Mouse (Mus musculus) liver, adult 2 months (tissue): ENCODE data around the gene Ciz1. TPM values are rescaled to one million over a fixed set of nuclear protein-coding genes. Genes with fewer than 3 reads are reported as not detected.

ENCODE experiments used
- DNase-seq: peaks from one replicate; pipeline ENCODE4 v3.0.0-alpha.2; 2011; ENCODE audit warnings: low read depth, low spot score; ENCODE audit errors: extremely low read depth
- H3K27ac ChIP-seq: fragments of 200-500 bp; replicated peaks from 2 replicates; pipeline ENCODE4 v1.5.1; 2012; ENCODE audit warnings: low read depth, mild to moderate bottlenecking, control low read depth, inconsistent platforms, low read length; ENCODE audit not compliant: insufficient read depth
- H3K27me3 ChIP-seq: fragments of 200-500 bp; 2 replicates; pipeline ENCODE4 v1.6.1; 2012; ENCODE audit warnings: mild to moderate bottlenecking, moderate library complexity, low read length, inconsistent platforms; ENCODE audit not compliant: control insufficient read depth, insufficient read depth
- H3K36me3 ChIP-seq: fragments of 200-500 bp; 2 replicates; pipeline ENCODE4 v1.6.1; 2012; ENCODE audit warnings: low read length, inconsistent platforms; ENCODE audit not compliant: control insufficient read depth, insufficient read depth
- H3K4me1 ChIP-seq: fragments of 200-500 bp; 2 replicates; pipeline ENCODE4 v1.6.1; 2011; ENCODE audit warnings: low read length; ENCODE audit not compliant: control insufficient read depth, insufficient read depth
- H3K4me3 ChIP-seq: fragments of 200-500 bp; 2 replicates; pipeline ENCODE4 v1.5.1; 2011; ENCODE audit warnings: low read depth, mild to moderate bottlenecking, control low read depth, low read length, moderate library complexity; ENCODE audit not compliant: insufficient read depth
- H3K79me2 ChIP-seq: fragments of 200-500 bp; 2 replicates; pipeline ENCODE4 v1.6.1; 2012; ENCODE audit warnings: inconsistent platforms, mild to moderate bottlenecking, low read length, moderate library complexity; ENCODE audit not compliant: control insufficient read depth, insufficient read depth
- H3K9ac ChIP-seq: fragments of 200-500 bp; 2 replicates; pipeline ENCODE4 v1.6.1; 2012; ENCODE audit warnings: low read depth, mild to moderate bottlenecking, control low read depth, inconsistent platforms, low read length
- CTCF ChIP-seq: fragments of 200-500 bp; IDR thresholded peaks from 2 replicates; pipeline ENCODE4 v1.5.1; 2011; ENCODE audit warnings: low read depth, low read length, control low read depth
- POLR2A ChIP-seq: fragments of 200-500 bp; IDR thresholded peaks from 2 replicates; pipeline ENCODE4 v1.6.1; 2011; ENCODE audit warnings: low read length, control low read depth; ENCODE audit not compliant: insufficient read depth; ENCODE audit errors: extremely low read depth
- WGBS: fragments of 180-500 bp; shearing (Covaris S2); methylation state at CpG from one replicate; pipeline ENCODE4 v1.1.7; 2018; 5-methylcytosine and 5-hydroxymethylcytosine counted together
- polyA plus RNA-seq: library from polyadenylated mRNA; depleted of rRNA; stranded (reverse); fragments of >200 nt; gene quantifications from 2 replicates; pipeline ENCODE4 v1.2.3, GENCODE M21; 2012
- total RNA-seq: library from RNA; depleted of rRNA; stranded (reverse); fragments of >200 nt; gene quantifications from 2 replicates; pipeline ENCODE4 v1.2.3, GENCODE M21; 2014

Ciz1 gene
- total and polyA plus RNA-seq, 2 experiments, result 9.5 to 71.7 TPM

DNA sequence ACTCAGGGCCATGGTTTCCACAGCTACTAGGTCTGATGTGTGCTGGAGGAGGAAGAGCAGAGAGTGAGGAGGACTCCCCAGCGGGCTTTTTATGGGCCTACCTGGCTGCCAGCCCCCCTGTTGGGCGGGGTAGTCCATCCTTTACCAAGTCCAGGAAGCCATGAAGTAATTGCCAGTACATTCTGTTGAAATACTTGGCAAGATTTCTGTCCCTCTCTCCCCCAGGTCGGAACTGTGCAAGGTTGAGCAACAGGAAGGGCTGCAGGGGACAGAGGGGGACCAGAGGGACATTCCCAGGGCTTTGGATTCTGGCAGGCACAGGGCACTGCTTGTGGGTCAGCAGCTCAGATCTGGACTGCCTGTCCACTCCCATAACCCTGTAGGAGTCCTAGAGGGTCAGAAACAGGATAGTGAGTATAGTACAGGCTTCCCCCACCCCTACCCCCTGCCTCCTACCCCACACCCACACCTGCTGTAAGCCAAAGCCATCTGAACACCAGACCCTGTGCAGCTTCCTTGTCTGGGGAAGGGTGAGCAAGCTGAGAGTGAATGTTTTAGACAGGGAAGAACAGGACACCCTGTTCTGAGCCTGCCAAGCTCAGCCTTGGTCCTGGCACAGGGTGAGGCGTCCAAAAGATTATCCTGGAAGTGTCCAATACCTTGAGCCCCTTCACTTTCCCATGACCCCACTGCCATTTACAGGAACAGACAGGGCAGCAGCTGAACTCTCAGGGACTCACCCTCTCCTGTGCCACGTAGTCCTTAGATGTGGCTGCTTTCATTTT lies 35.8 kb downstream of the Ciz1 start, which contains the start of gene Lcn2:
Lcn2 (minus strand) TSS at position 547 of the 785 bp plus-strand sequence.
- TF ChIP-seq POLR2A, result no peak
- no peak for TF ChIP-seq CTCF
- no peaks in the 10 kb centered on the region for H3K79me2 ChIP-seq
- WGBS, result 13% methylated on average over 5 of the region's 5 CpGs
- peaks cover 5% of the 10 kb centered on the region for H3K4me1 ChIP-seq
- peak; percentile 85 for DNase-seq
- H3K9ac ChIP-seq, result no peak within 1 kb of the TSS
- H3K36me3 ChIP-seq, result no peaks in the 10 kb centered on the region
- no peak within 1 kb of the TSS; the same call in 1 of the 2 replicates for H3K27ac ChIP-seq
- H3K4me3 ChIP-seq, result no peak within 1 kb of the TSS
- no peaks in the 10 kb centered on the region for H3K27me3 ChIP-seq

DNA sequence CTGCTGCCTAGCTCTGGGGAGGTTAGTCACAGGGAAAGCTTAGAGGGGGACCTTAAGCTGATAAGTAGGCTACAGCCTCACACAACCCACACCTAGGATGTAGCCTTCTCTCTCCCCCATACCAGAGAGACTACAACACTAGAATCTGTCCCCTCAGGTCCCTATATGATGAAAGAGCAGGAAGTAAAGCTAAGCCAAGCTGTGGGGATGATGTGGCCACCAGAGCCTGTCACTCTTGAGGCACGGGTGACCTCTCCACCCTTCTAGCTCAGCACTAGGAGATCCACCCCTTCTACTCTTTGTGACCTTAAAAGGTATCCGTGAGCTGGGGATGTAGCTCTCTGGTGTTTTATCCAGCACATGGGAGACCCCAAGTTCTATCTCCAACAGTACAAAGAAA lies 37.0 kb downstream of the Ciz1 start:
- TF ChIP-seq CTCF (no peak), POLR2A (no peak)
- peaks cover 5% of the 10 kb centered on the region for H3K4me1 ChIP-seq
- H3K4me3 ChIP-seq, result no peak overlapping the region
- H3K27me3 ChIP-seq, result no peaks in the 10 kb centered on the region
- 51% methylated on average over 2 of the region's 2 CpGs for WGBS
- H3K9ac ChIP-seq, result no peak overlapping the region
- H3K36me3 ChIP-seq, result no peaks in the 10 kb centered on the region
- H3K79me2 ChIP-seq, result no peaks in the 10 kb centered on the region
- no peak for DNase-seq
- no peak overlapping the region for H3K27ac ChIP-seq

GRCm38 (mm10) chr2:32390871-32391270 lies 38.7 kb downstream of the Ciz1 start:
- Histone ChIP-seq H3K4me3 (no peak overlapping the region), H3K27me3 (no peaks in the 10 kb centered on the region), H3K9ac (no peak overlapping the region), H3K27ac (no peak overlapping the region), H3K79me2 (no peaks in the 10 kb centered on the region), H3K4me1 (peaks cover 7% of the 10 kb centered on the region), H3K36me3 (no peaks in the 10 kb centered on the region)
- no peak for DNase-seq
- WGBS, result 85% methylated on average over 8 of the region's 8 CpGs
- TF ChIP-seq POLR2A, result no peak
- TF ChIP-seq CTCF, result no peak

GRCm38 (mm10) chr2:32392063-32392462 lies 39.9 kb downstream of the Ciz1 start:
- Histone ChIP-seq H3K9ac (no peak overlapping the region), H3K79me2 (peaks cover 3% of the 10 kb centered on the region; the same call in 1 of the 2 replicates), H3K36me3 (no peaks in the 10 kb centered on the region), H3K27me3 (no peaks in the 10 kb centered on the region), H3K4me1 (peaks cover 11% of the 10 kb centered on the region), H3K27ac (no peak overlapping the region), H3K4me3 (no peak overlapping the region)
- 59% methylated on average over 5 of the region's 5 CpGs for WGBS
- TF ChIP-seq POLR2A, result no peak
- TF ChIP-seq CTCF, result no peak
- peak; percentile 43 for DNase-seq

GRCm38 (mm10) chr2:32394973-32395372 lies 42.8 kb downstream of the Ciz1 start:
- Histone ChIP-seq H3K27ac (peak overlapping the region; percentile 37), H3K4me1 (peaks cover 8% of the 10 kb centered on the region), H3K36me3 (no peaks in the 10 kb centered on the region), H3K9ac (peak overlapping the region; percentile 68), H3K4me3 (peak overlapping the region; percentile 75), H3K27me3 (no peaks in the 10 kb centered on the region), H3K79me2 (peaks cover 8% of the 10 kb centered on the region; the same call in 1 of the 2 replicates)
- 7% methylated on average over 8 of the region's 8 CpGs for WGBS
- TF ChIP-seq POLR2A (no peak), CTCF (peak; percentile 56)
- no peak for DNase-seq

GRCm38 (mm10) chr2:32395484-32395945 lies 43.4 kb downstream of the Ciz1 start, which contains the start of gene Ptges2:
Gene Ptges2, plus strand, starts transcription at chr2:32395896.
- peaks cover 8% of the 10 kb centered on the region; the same call in 1 of the 2 replicates for H3K79me2 ChIP-seq
- H3K4me3 ChIP-seq, result peak within 1 kb of the TSS; percentile 75
- H3K27ac ChIP-seq, result peak within 1 kb of the TSS; percentile 82
- no peaks in the 10 kb centered on the region for H3K36me3 ChIP-seq
- H3K4me1 ChIP-seq, result peaks cover 8% of the 10 kb centered on the region
- H3K27me3 ChIP-seq, result no peaks in the 10 kb centered on the region
- peak within 1 kb of the TSS; percentile 86 for H3K9ac ChIP-seq
- under 1% methylated on average over 31 of the region's 31 CpGs for WGBS
- peak; percentile 77 for DNase-seq
- TF ChIP-seq POLR2A (peak; percentile 65; the same call in 1 of the 2 replicates), CTCF (no peak)
